Mouse (Mus musculus) limb, embryonic 11.5 days (tissue): Measurements from ENCODE around the gene Cenpt. TPM values are rescaled to one million over a fixed set of nuclear protein-coding genes. Genes with fewer than 3 reads are reported as not detected.
A peak's percentile ranks its signal among the peaks of the same experiment; 100 is the strongest.

Source experiments
- ATAC-seq: fragments of 200-750 bp; cut with Nextera tagmentation; 2 replicates; pipeline ENCODE4 v1.8.0; 2017; ENCODE audit warnings: low read depth; ENCODE audit not compliant: insufficient number of reproducible peaks, low FRiP score, low TSS enrichment
- DNase-seq: peaks from one replicate; pipeline ENCODE4 v3.0.0-alpha.2; 2015; ENCODE audit warnings: low spot score
- H3K27ac ChIP-seq: fragments of 300-500 bp; sonication (generic); replicated peaks from 2 replicates; pipeline ENCODE4 v1.5.1; 2014; ENCODE audit warnings: low read depth, mild to moderate bottlenecking, low read length
- H3K27me3 ChIP-seq: fragments of 300-500 bp; sonication (generic); 2 replicates; pipeline ENCODE4 v1.6.1; 2014; ENCODE audit warnings: mild to moderate bottlenecking, low read length, mixed read lengths; ENCODE audit not compliant: control insufficient read depth, insufficient read depth
- H3K36me3 ChIP-seq: fragments of 300-500 bp; sonication (generic); 2 replicates; pipeline ENCODE4 v1.6.1; 2014; ENCODE audit warnings: mild to moderate bottlenecking, low read length, moderate library complexity, mixed read lengths; ENCODE audit not compliant: control insufficient read depth, insufficient read depth
- H3K4me1 ChIP-seq: fragments of 300-500 bp; sonication (generic); 2 replicates; pipeline ENCODE4 v1.6.1; 2014; ENCODE audit warnings: low read length, mixed read lengths; ENCODE audit not compliant: control insufficient read depth, insufficient read depth
- H3K4me2 ChIP-seq: fragments of 300-500 bp; sonication (generic); 2 replicates; pipeline ENCODE4 v1.6.1; 2014; ENCODE audit warnings: low read depth, mild to moderate bottlenecking, moderate library complexity; ENCODE audit not compliant: severe bottlenecking
- H3K4me3 ChIP-seq: fragments of 300-500 bp; sonication (generic); 2 replicates; pipeline ENCODE4 v1.5.1; 2014; ENCODE audit warnings: low read depth, low read length
- H3K9ac ChIP-seq: fragments of 300-500 bp; sonication (generic); 2 replicates; pipeline ENCODE4 v1.6.1; 2014; ENCODE audit warnings: mild to moderate bottlenecking, low read length
- H3K9me3 ChIP-seq: fragments of 300-500 bp; sonication (generic); 2 replicates; pipeline ENCODE4 v1.6.1; 2016; ENCODE audit warnings: low read length; ENCODE audit not compliant: control insufficient read depth
- WGBS: fragments of 180-500 bp; shearing (Covaris S2); extraction: QIAGEN DNeasy Blood & Tissue Kit; methylation state at CpG from one replicate; pipeline ENCODE4 v1.1.7; 2014; 5-methylcytosine and 5-hydroxymethylcytosine counted together
- polyA plus RNA-seq: library from polyadenylated mRNA; unstranded; fragments of >200 nt; fragmentation: Nextera tagmentation; extraction: Ambion mirVana; gene quantifications from 2 replicates; pipeline ENCODE4 v1.2.1, GENCODE M21; 2014

Cenpt gene
- polyA plus RNA-seq, 1 experiment from 2014 or later: 48.8 TPM

GRCm38 (mm10) chr8:105858495-105858894 lies 5.4 kb upstream of the Cenpt start:
- DNase-seq (no peak), ATAC-seq (no peak)
- Histone ChIP-seq H3K4me2 (no peak overlapping the region), H3K4me1 (peaks cover 16% of the 10 kb centered on the region), H3K9me3 (no peaks in the 10 kb centered on the region), H3K27ac (no peak overlapping the region), H3K4me3 (no peak overlapping the region), H3K9ac (no peak overlapping the region), H3K27me3 (no peaks in the 10 kb centered on the region), H3K36me3 (no peaks in the 10 kb centered on the region; the same call in none of the 2 replicates)
- 87% methylated on average over 5 of the region's 5 CpGs for WGBS

GRCm38 (mm10) chr8:105856168-105856835 lies 3.2 kb upstream of the Cenpt start:
- Histone ChIP-seq H3K9me3 (no peaks in the 10 kb centered on the region), H3K4me1 (peaks cover 16% of the 10 kb centered on the region), H3K9ac (peak overlapping the region; percentile 81), H3K36me3 (no peaks in the 10 kb centered on the region), H3K27me3 (no peaks in the 10 kb centered on the region), H3K4me3 (peak overlapping the region; percentile 85), H3K4me2 (peak overlapping the region; percentile 94), H3K27ac (no peak overlapping the region)
- WGBS: 20% methylated on average over 15 of the region's 15 CpGs
- no peak for DNase-seq
- ATAC-seq: no peak

GRCm38 (mm10) chr8:105855248-105856167 lies 2.4 kb upstream of the Cenpt start:
- under 1% methylated on average over 67 of the region's 71 CpGs for WGBS
- peaks cover 17% of the 10 kb centered on the region for H3K4me1 ChIP-seq

GRCm38 (mm10) chr8:105854715-105855216 lies 1.7 kb upstream of the Cenpt start, which contains the start of gene Thap11:
Gene Thap11, plus strand, starts transcription at chr8:105855132.
- H3K4me1 ChIP-seq: peaks cover 16% of the 10 kb centered on the region
- H3K9ac ChIP-seq: peak within 1 kb of the TSS; percentile 81
- no peaks in the 10 kb centered on the region for H3K36me3 ChIP-seq
- H3K4me2 ChIP-seq: peak within 1 kb of the TSS; percentile 94
- peak within 1 kb of the TSS; percentile 31 for H3K27ac ChIP-seq
- H3K9me3 ChIP-seq: no peaks in the 10 kb centered on the region
- no peaks in the 10 kb centered on the region for H3K27me3 ChIP-seq
- DNase-seq: peak; percentile 97
- WGBS: under 1% methylated on average over 43 of the region's 43 CpGs
- peak within 1 kb of the TSS; percentile 85 for H3K4me3 ChIP-seq
- ATAC-seq: peak; percentile 89

More at GRCm38 (mm10) chr8:105855248-105856167, 2.4 kb upstream of the Cenpt start:
- H3K27me3 ChIP-seq: no peaks in the 10 kb centered on the region
- peak; percentile 69 for DNase-seq
- no peaks in the 10 kb centered on the region for H3K9me3 ChIP-seq
- 0 out of 2 replicates have a peak, but pooled peaks have one; percentile 4 for ATAC-seq
- no peaks in the 10 kb centered on the region for H3K36me3 ChIP-seq
- peak overlapping the region; percentile 81 for H3K9ac ChIP-seq
- H3K4me3 ChIP-seq: peak overlapping the region; percentile 85
- peak overlapping the region; percentile 94 for H3K4me2 ChIP-seq
- H3K27ac ChIP-seq: peak overlapping the region; percentile 31

- Histone ChIP-seq H3K9me3 (no peaks in the 10 kb centered on the region), H3K9ac (no peak overlapping the region), H3K27me3 (no peaks in the 10 kb centered on the region), H3K27ac (no peak overlapping the region; the same call in 1 of the 2 replicates), H3K4me2 (peak overlapping the region; percentile 16; the same call in 1 of the 2 replicates), H3K4me3 (peak overlapping the region; percentile 85), H3K36me3 (no peaks in the 10 kb centered on the region; the same call in 1 of the 2 replicates), H3K4me1 (peaks cover 12% of the 10 kb centered on the region)
- 25% methylated on average over 8 of the region's 8 CpGs for WGBS
- ATAC-seq: no peak; the same call in 1 of the 2 replicates
- no peak for DNase-seq
These were observed 1.2 kb upstream of the Cenpt start for GRCm38 (mm10) chr8:105854303-105854702.

DNA sequence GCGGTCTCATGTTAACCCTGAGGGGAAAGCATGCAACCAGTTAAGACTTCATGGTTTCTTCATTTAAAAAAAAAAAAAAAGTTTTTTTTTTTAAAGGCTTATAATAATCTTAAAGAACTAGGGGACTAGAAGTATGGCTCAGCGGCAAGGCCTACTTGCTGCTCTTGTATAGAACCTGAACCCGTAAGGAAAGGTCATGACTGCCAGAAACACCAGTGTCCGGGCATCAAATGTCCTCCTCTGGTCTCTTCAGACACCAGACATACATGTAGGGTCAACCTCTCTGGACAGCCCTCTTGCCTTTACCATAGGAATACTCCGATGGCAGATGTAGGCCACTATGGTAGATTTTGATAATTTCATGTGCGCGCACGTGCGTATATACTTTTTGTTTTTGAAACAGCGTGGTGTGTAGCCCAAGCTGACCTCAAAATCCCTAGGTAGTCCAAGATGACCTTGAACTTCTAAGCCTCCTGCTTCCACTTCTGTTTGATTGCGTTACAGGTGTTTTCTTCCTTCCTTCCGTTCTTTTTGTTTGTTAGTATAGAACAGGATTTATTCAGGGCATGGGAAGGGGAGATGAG lies 840 bp downstream of the Cenpt start:
- Histone ChIP-seq H3K9ac (no peak overlapping the region), H3K36me3 (peaks cover 5% of the 10 kb centered on the region), H3K27me3 (no peaks in the 10 kb centered on the region), H3K4me1 (peaks cover 8% of the 10 kb centered on the region), H3K4me2 (no peak overlapping the region), H3K4me3 (peak overlapping the region; percentile 84; the same call in 1 of the 2 replicates), H3K27ac (no peak overlapping the region), H3K9me3 (no peaks in the 10 kb centered on the region)
- DNase-seq (peak; percentile 40), ATAC-seq (no peak)
- WGBS: 84% methylated on average over 12 of the region's 12 CpGs

DNA sequence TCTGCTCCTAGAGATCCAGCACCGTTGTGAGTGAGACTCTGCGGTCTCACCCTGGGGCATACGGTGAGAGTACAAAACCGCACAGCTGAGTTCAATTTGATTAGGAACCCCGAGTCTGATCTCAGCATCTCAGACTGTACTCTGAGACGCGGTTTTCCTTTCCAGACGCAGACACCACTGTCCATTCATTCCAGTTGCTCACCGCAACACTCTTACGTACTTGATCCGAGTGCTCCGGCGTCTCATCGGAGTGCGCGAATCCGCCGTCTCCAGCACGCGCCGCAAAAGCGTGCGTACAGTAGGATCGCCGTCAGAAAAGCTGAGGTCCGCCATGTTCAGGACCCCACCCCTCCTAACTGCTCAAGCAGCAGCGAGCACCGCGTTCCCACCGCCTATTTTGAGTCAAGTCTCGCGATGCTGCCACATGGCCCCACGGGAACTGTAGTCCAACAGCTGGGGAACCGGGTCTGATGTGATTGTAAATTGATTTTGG lies 1.4 kb downstream of the Cenpt start:
- 0 out of 2 replicates have a peak overlapping the region, but pooled peaks have one; percentile 43 for H3K27ac ChIP-seq
- DNase-seq: peak; percentile 94
- no peaks in the 10 kb centered on the region for H3K27me3 ChIP-seq
- H3K4me1 ChIP-seq: peaks cover 7% of the 10 kb centered on the region
- H3K4me3 ChIP-seq: peak overlapping the region; percentile 84
- ATAC-seq: peak; percentile 80
- no peaks in the 10 kb centered on the region for H3K9me3 ChIP-seq
- H3K36me3 ChIP-seq: peaks cover 7% of the 10 kb centered on the region
- H3K9ac ChIP-seq: peak overlapping the region; percentile 71
- peak overlapping the region; percentile 55 for H3K4me2 ChIP-seq
- WGBS: under 1% methylated on average over 34 of the region's 34 CpGs
